Comparison of ENCODE assay signal across 3 mouse cellular contexts in the genomic region with DNA sequence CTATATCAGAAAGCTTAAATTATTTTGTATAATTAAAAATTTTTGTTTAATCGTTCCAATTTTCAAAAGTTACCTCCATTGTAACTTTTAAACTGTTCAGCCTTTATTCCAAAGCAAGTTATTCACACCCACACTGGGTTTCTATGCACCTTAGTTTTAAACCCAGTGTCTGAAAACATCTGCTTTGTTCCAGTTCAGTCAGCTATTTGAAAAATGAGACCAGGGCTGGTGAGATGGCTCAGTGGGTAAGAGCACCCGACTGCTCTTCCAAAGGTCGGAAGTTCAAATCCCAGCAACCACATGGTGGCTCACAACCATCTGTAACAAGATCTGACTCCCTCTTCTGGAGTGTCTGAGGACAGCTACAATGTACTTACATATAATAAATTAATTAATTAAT. TPM values are rescaled to one million over a fixed set of nuclear protein-coding genes. Genes with fewer than 3 reads are reported as not detected.
DNase-seq lines count a peak whose midpoint lies in the region; TF ChIP-seq lines count a peak whose summit lies in the region.
"Not testable (repeated sequence)": the region's sequence is repeated elsewhere in the genome, so short reads cannot be mapped to it uniquely, and the experiment has no call there.

No protein-coding gene starts in this region.

- TF ChIP-seq EP300 in CH12.LX (IDR thresholded peaks at IDR 0.05; ENCODE audit: low read length); MEL (IDR thresholded peaks at IDR 0.05; ENCODE audit: low read depth in 1 of 2, low read length in 2 of 2): not testable (repeated sequence)

- not testable (repeated sequence) for H3K9me3 ChIP-seq in CH12.LX (replicated peaks; ENCODE audit: low read length); MEL (replicated peaks; ENCODE audit: insufficient read depth, low read length)

- dilution Hi-C loops in CH12.LX (cut with MboI; ENCODE audit: extremely low pct_ligation_motif_present, extremely low pct_unique_long_range_greater_than_20kb, low sequenced_read_pairs): not testable (repeated sequence)

- not testable (repeated sequence) for H3K27me3 ChIP-seq in CH12.LX (replicated peaks); MEL (ENCODE audit: control insufficient read depth in 1 of 2, insufficient read depth in 2 of 2, low read length in 2 of 2)

- not testable (repeated sequence) for H3K79me2 ChIP-seq in CH12.LX (replicated peaks; ENCODE audit: control insufficient read depth, extremely low read depth, insufficient read depth, poor library complexity, severe bottlenecking); MEL (ENCODE audit: control insufficient read depth, insufficient read depth, low read length, poor library complexity)

- TF ChIP-seq POLR2A in CH12.LX (IDR thresholded peaks at IDR 0.05; ENCODE audit: low read depth, low read length); MEL (IDR thresholded peaks at IDR 0.05; ENCODE audit: control insufficient read depth in 1 of 2, insufficient read depth in 1 of 2, low read depth in 1 of 2, low read length in 2 of 2, poor library complexity in 1 of 2): not testable (repeated sequence)

- H3K4me3 ChIP-seq in CH12.LX (replicated peaks in 1 of 3; ENCODE audit: low read depth in 2 of 3, low read length in 2 of 3, poor library complexity in 1 of 3); MEL (ENCODE audit: control insufficient read depth in 1 of 2, insufficient read depth in 1 of 2, low read depth in 2 of 2, low read length in 2 of 2): not testable (repeated sequence)

- not testable (repeated sequence) for DNase-seq in CH12.LX (ENCODE audit: extremely low read depth); MEL (ENCODE audit: low read depth, low spot score)
- peak; percentile 40 for DNase-seq in R1 (ENCODE audit: low read depth, low spot score)

- not testable (repeated sequence) for H3K4me1 ChIP-seq in CH12.LX (ENCODE audit: control insufficient read depth in 1 of 2, insufficient read depth in 2 of 2); MEL (ENCODE audit: control insufficient read depth in 1 of 2, insufficient read depth in 2 of 2, low read length in 2 of 2)

- H3K4me2 ChIP-seq in CH12.LX (ENCODE audit: insufficient read depth, low read depth, poor library complexity, severe bottlenecking): not testable (repeated sequence)

- TF ChIP-seq CTCF in CH12.LX (conservative IDR thresholded peaks at IDR 0.05 in 1 of 2, IDR thresholded peaks at IDR 0.05 in 1 of 2; ENCODE audit: low read depth in 2 of 2, low read length in 2 of 2); MEL (IDR thresholded peaks at IDR 0.05 in 2 of 3, conservative IDR thresholded peaks at IDR 0.05 in 1 of 3; ENCODE audit: control insufficient read depth in 1 of 3, insufficient read depth in 1 of 3, low read depth in 2 of 3, low read length in 3 of 3, poor library complexity in 1 of 3, severe bottlenecking in 1 of 3): not testable (repeated sequence)

- H3K36me3 ChIP-seq in CH12.LX (replicated peaks in 1 of 2; ENCODE audit: control insufficient read depth in 1 of 2, insufficient read depth in 1 of 2, low read length in 1 of 2): peaks cover 32 to 39% of the 10 kb centered on the region in 2 experiments
- H3K36me3 ChIP-seq in MEL (ENCODE audit: control insufficient read depth in 1 of 2, insufficient read depth in 2 of 2, low read length in 2 of 2): not testable (repeated sequence)

- not testable (repeated sequence) for H3K27ac ChIP-seq in CH12.LX (ENCODE audit: insufficient read depth, low read depth); MEL (ENCODE audit: control insufficient read depth, low read depth, low read length)

- in situ Hi-C loops in CH12.LX (cut with MboI; ENCODE audit: low pct_ligation_motif_present, low pct_unique_long_range_greater_than_20kb, low sequenced_read_pairs): not testable (repeated sequence)

- not testable (repeated sequence) for TF ChIP-seq RAD21 in CH12.LX (IDR thresholded peaks at IDR 0.05; ENCODE audit: low read depth, low read length); MEL (IDR thresholded peaks at IDR 0.05; ENCODE audit: low read depth, low read length)

- not testable (repeated sequence) for H3K9ac ChIP-seq in CH12.LX (ENCODE audit: insufficient read depth, low read depth); MEL (ENCODE audit: control insufficient read depth, low read depth, low read length, poor library complexity, severe bottlenecking)

TF ChIP-seq in CH12.LX, 34 proteins besides CTCF, POLR2A, EP300 and RAD21:
- peak; percentile 70; the same call in 1 of the 2 replicates for TF ChIP-seq TBP (conservative IDR thresholded peaks at IDR 0.05; ENCODE audit: low read depth, low read length)
TF ChIP-seq in CH12.LX: peak in this region for 1; not testable (repeated sequence) for 33.

TF ChIP-seq in MEL, 35 proteins besides CTCF, POLR2A, EP300 and RAD21:
- TF ChIP-seq TBP (IDR thresholded peaks at IDR 0.05; ENCODE audit: low read depth, low read length): peak; percentile 89

RNA-seq across cellular contexts. Expression of gene Rpl27, which starts 4.1 kb away (rescaled TPM):
- total RNA-seq in CH12.LX (2012; rRNA removed) (3,039 and 3,055 TPM in 2 replicates), CH12.LX (2014; rRNA removed) (5,415 and 5,728 TPM in 2 replicates), MEL (2012; rRNA removed) (2,405 and 2,621 TPM in 2 replicates)
- polyA plus RNA-seq in CH12.LX (2012; ENCODE audit: insufficient read length, low read depth) (881 and 909 TPM in 2 replicates), MEL (2012; ENCODE audit: insufficient read depth in 1 of 2, insufficient read length in 2 of 2, low read depth in 1 of 2, low replicate concordance in 2 of 2, missing spikeins in 1 of 2) (100 to 1,000 TPM in 1 of 2 experiments, not detected in 1; 595 TPM)

RNA-seq across cellular contexts. Expression of gene Ifi35, which starts 10.2 kb away (rescaled TPM):
- total RNA-seq in CH12.LX (2012; rRNA removed) (49.3 and 59.3 TPM in 2 replicates), CH12.LX (2014; rRNA removed) (74.9 and 79.1 TPM in 2 replicates), MEL (2012; rRNA removed) (37.5 and 64.4 TPM in 2 replicates)
- polyA plus RNA-seq in CH12.LX (2012; ENCODE audit: insufficient read length, low read depth) (63.7 and 67.6 TPM in 2 replicates), MEL (2012; ENCODE audit: insufficient read depth in 1 of 2, insufficient read length in 2 of 2, low read depth in 1 of 2, low replicate concordance in 2 of 2, missing spikeins in 1 of 2) (100 to 1,000 TPM in 1 of 2 experiments, 10 to 100 TPM in 1; 35.5 to 146 TPM)

RNA-seq across cellular contexts. Expression of gene Ptges3l, which starts 12.9 kb away (rescaled TPM):
- total RNA-seq in CH12.LX (2012; rRNA removed) (2.3 and 2.4 TPM in 2 replicates), CH12.LX (2014; rRNA removed) (1.9 and 2.3 TPM in 2 replicates), MEL (2012; rRNA removed) (1.4 and 1.6 TPM in 2 replicates)
- polyA plus RNA-seq in CH12.LX (2012; ENCODE audit: insufficient read length, low read depth) (2.2 and 3.0 TPM in 2 replicates), MEL (2012; ENCODE audit: insufficient read depth in 1 of 2, insufficient read length in 2 of 2, low read depth in 1 of 2, low replicate concordance in 2 of 2, missing spikeins in 1 of 2) (1 to 10 TPM in 1 of 2 experiments, not detected in 1; 2.3 TPM)

RNA-seq across cellular contexts. Expression of gene Rundc1, which starts 13.1 kb away (rescaled TPM):
- total RNA-seq in CH12.LX (2012; rRNA removed): 10.1 and 10.7 TPM in 2 replicates
- 6.4 and 6.8 TPM in 2 replicates for total RNA-seq in CH12.LX (2014; rRNA removed)
- 12.7 and 13.5 TPM in 2 replicates for polyA plus RNA-seq in CH12.LX (2012; ENCODE audit: insufficient read length, low read depth)
- total RNA-seq in MEL (2012; rRNA removed): 8.5 and 9.2 TPM in 2 replicates
- 10 to 100 TPM in 1 of 2 experiments, not detected in 1; 13.1 TPM for polyA plus RNA-seq in MEL (2012; ENCODE audit: insufficient read depth in 1 of 2, insufficient read length in 2 of 2, low read depth in 1 of 2, low replicate concordance in 2 of 2, missing spikeins in 1 of 2)

RNA-seq across cellular contexts. Expression of gene Gm27029, which starts 13.4 kb away (rescaled TPM):
- total RNA-seq in CH12.LX (2012; rRNA removed) (8.3 and 8.4 TPM in 2 replicates), CH12.LX (2014; rRNA removed) (1.7 and 2.3 TPM in 2 replicates), MEL (2012; rRNA removed) (6.8 and 7.4 TPM in 2 replicates)
- polyA plus RNA-seq in CH12.LX (2012; ENCODE audit: insufficient read length, low read depth) (6.2 and 8.7 TPM in 2 replicates), MEL (2012; ENCODE audit: insufficient read depth in 1 of 2, insufficient read length in 2 of 2, low read depth in 1 of 2, low replicate concordance in 2 of 2, missing spikeins in 1 of 2) (1 to 10 TPM in 1 of 2 experiments, not detected in 1; 4.2 TPM)
